Comparison of ENCODE assay signal across 25 mouse cellular contexts in genomic region chr2:181322136-181322535, GRCm38 (mm10). TPM values are rescaled to one million over a fixed set of nuclear protein-coding genes. Genes with fewer than 3 reads are reported as not detected.
"Had no signal": no experiment of that assay in that cellular context is flagged by ENCODE, and none has a peak within 500 bp of the region (broad histone marks: within the 10 kb centered on the region; RNA-seq: fewer than 3 reads in every experiment).

No protein-coding gene starts in this region.

- H3K4me3 ChIP-seq: gastrocnemius, adult 2 months; heart, embryonic 13.5 days; heart, embryonic 15.5 days; hindbrain, embryonic 10.5 days; hindbrain, embryonic 12.5 days; intestine, embryonic 15.5 days; layer of hippocampus, adult 2 months; left cerebral cortex, adult 2 months; limb, embryonic 10.5 days; limb, embryonic 12.5 days; liver, embryonic 13.5 days; liver, embryonic 15.5 days had no signal

- H3K27ac ChIP-seq: gastrocnemius, adult 2 months; heart, embryonic 13.5 days; heart, embryonic 15.5 days; hindbrain, embryonic 10.5 days; hindbrain, embryonic 12.5 days; hindbrain, embryonic 14.5 days; intestine, embryonic 15.5 days; layer of hippocampus, adult 2 months; left cerebral cortex, adult 2 months; limb, embryonic 10.5 days; limb, embryonic 12.5 days; liver, embryonic 13.5 days; liver, embryonic 15.5 days had no signal

- DNase-seq: gastrocnemius, adult 2 months; gastrocnemius, postnatal 10 days; gastrocnemius, postnatal 25 days; heart, adult 18-20 months; heart, postnatal 14 days; heart, postnatal 4 days; kidney, adult 18-20 months; kidney, adult 8-10 months; kidney, postnatal 10 days; kidney, postnatal 25 days; kidney, postnatal 4 days; liver; liver, embryonic 13.5 days had no signal

- H3K9me3 ChIP-seq: heart, embryonic 13.5 days; heart, embryonic 15.5 days; hindbrain, embryonic 10.5 days; hindbrain, embryonic 12.5 days; intestine, embryonic 15.5 days; limb, embryonic 10.5 days; limb, embryonic 12.5 days; liver, embryonic 13.5 days; liver, embryonic 15.5 days had no signal

- H3K27me3 ChIP-seq: hindbrain, embryonic 12.5 days; intestine, embryonic 15.5 days had no signal

RNA-seq across cellular contexts. Expression of gene Stmn3, which starts 7.8 kb away (rescaled TPM):
- polyA plus RNA-seq: inflammation-experienced regulatory T-cells, adult 6 months had no signal
